Mouse (Mus musculus) testis, postnatal 10 days (tissue): Measurements from ENCODE around the gene Gm3752.
"Not testable (repeated sequence)": the region's sequence is repeated elsewhere in the genome, so short reads cannot be mapped to it uniquely, and the experiment has no call there.

Experiments
- DNase-seq: peaks from one replicate; pipeline ENCODE4 v3.0.0; 2021; ENCODE audit warnings: low spot score

Gene Gm3752

GRCm38 (mm10) chr14:7483662-7484061 is at the start of gene Gm3752:
Gene Gm3752, minus strand, starts transcription at chr14:7483762.
- DNase-seq: not testable (repeated sequence)

- DNase-seq: peak; percentile 26
These were observed 5.2 kb upstream of the Gm3752 start for GRCm38 (mm10) chr14:7488731-7489130.

GRCm38 (mm10) chr14:7450817-7451216 is 32.7 kb downstream of the Gm3752 start, which contains the start of gene Gm3755:
Gene Gm3755, minus strand, starts transcription at chr14:7450917.
- not testable (repeated sequence) for DNase-seq

- DNase-seq: not testable (repeated sequence)
These were observed 61.1 kb downstream of the Gm3752 start for GRCm38 (mm10) chr14:7422496-7422895.
